Mouse (Mus musculus): ENCODE data around the gene Ttc33. TPM values are rescaled to one million over a fixed set of nuclear protein-coding genes. Genes with fewer than 3 reads are reported as not detected.

The Ttc33 gene
- polyA plus RNA-seq (2015; fragmentation: Nextera tagmentation; extraction: Ambion mirVana), result 41.6 and 43.5 TPM in 2 replicates

DNA sequence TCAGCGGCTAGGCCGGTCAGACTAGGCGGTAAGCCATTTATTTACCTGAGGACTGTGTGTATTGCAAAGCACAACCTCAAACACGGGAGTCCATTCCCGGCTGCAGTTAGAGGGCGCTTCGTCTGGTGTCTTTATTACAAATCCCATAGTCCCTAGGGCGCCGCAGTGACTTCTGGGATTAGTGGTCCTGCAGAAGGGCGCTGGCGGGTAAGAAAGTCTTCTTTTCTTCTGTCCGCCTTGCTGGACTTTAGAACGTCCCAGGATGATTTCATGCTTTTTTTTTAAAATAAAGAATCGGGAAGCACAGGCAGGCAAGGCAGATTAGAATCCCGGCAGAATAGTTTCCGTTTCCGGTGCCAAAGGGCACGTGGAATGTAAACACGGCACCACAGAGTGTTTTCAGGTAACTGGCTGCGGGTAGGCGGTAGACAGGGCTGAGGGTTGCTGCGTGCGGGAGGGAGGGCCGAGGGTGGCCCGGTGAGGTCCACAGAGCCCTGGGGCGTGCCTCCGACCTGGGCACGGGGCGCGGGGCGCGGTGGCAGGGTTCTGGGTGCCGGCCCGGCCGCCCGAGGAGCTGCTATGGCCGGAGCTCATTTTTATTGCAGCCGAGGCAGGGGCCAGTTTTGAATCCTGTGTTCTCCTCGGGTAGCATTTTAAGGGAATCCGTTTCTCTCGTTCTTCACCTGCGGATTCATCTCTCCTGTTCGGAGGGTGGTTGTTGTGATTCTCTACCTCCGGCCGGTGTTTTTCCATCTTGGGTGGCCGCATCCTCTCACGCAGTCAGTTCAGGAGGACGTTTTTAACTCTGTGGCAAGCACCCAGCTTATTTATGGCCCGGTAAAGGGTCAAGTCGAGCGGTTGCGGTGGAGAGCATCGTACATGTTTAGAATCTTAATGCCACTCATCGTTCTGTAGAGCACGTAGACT is at the start of gene Ttc33:
Gene Ttc33, plus strand, starts transcription at position 160 of the 927 bp plus-strand sequence.
- Histone ChIP-seq H3K4me2 (peak within 1 kb of the TSS; percentile 68), H3K27ac (peak within 1 kb of the TSS; percentile 92), H3K27me3 (no peaks in the 10 kb centered on the region), H3K36me3 (peaks cover 6% of the 10 kb centered on the region), H3K4me1 (peaks cover 10% of the 10 kb centered on the region; the same call in 1 of the 2 replicates), H3K4me3 (peak within 1 kb of the TSS; percentile 97), H3K9me3 (no peaks in the 10 kb centered on the region), H3K9ac (peak within 1 kb of the TSS; percentile 91)
- peak; percentile 90 for ATAC-seq (ENCODE audit: borderline replicate concordance, extremely low read depth, low FRiP score, low TSS enrichment)
- WGBS, result under 1% methylated on average over 54 of the region's 55 CpGs

DNA sequence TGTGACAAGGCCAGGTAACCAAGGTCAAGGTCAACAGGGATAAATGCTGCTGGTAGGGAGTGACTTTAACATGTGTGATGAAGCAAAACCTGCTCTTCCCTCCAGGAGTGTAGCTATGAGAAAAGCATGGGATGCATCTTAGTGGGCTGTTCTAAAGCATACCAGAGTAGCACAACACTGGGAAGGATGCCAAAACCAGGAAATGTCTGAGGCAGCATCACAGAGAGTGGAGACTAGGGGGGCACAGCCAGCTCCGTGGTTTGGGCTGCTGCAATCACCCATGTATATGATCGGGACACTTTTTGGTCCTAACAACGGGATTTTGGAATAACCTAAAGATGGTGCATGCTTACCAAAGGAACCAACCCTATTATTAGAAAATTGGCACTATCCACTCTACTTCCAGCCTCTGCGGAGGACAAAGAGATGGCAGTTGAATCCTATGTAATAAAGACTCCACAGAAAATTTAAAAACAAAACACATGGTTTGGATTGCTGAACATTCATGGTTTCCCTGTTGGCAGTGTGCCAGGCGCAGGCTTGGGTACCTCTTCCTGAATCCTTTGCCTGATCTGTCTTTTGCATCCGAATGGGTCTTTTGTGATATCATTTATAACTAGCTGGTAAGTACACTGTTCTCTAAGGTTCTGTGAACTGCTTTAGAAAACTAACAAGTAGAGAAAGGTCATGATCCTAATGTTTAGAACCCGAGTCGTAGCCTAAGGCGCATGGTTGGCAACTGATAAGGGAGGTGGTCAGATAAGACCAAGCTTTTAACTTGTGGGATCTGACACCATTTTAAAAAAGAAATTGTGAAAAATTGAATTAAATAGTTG is 47.1 kb upstream of the Ttc33 start:
- no peak overlapping the region for H3K4me3 ChIP-seq

DNA sequence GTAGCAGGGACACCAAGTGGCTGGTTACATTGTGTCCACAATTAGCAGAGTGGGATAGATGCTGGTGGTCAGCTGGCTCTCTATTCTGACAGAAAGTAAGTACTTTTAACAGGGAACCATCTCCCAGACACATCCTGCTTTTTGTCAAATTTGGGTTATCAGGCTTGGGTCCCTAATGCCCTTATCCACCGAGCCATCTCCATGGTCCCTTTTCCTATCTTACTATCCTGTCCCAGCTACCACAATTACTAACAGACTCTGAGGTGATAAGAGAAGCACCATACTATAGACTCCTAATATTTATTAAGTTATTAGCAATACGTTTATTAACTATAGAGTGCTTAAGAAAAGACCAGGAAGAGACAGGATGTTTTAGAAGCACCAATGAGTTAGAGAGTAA is 46.0 kb upstream of the Ttc33 start:
- H3K9me3 ChIP-seq, result no peaks in the 10 kb centered on the region
- no peak overlapping the region for H3K4me3 ChIP-seq
- H3K4me1 ChIP-seq, result peaks cover 5% of the 10 kb centered on the region; the same call in 1 of the 2 replicates
- H3K4me2 ChIP-seq, result no peak overlapping the region
- 72% methylated on average over 2 of the region's 2 CpGs for WGBS
- H3K27me3 ChIP-seq, result no peaks in the 10 kb centered on the region
- H3K27ac ChIP-seq, result no peak overlapping the region
- ATAC-seq (ENCODE audit: borderline replicate concordance, extremely low read depth, low FRiP score, low TSS enrichment), result no peak
- no peaks in the 10 kb centered on the region for H3K36me3 ChIP-seq
- H3K9ac ChIP-seq, result no peak overlapping the region

More for the DNA sequence above, 47.1 kb upstream of the Ttc33 start:
- no peaks in the 10 kb centered on the region for H3K9me3 ChIP-seq
- ATAC-seq (ENCODE audit: borderline replicate concordance, extremely low read depth, low FRiP score, low TSS enrichment), result no peak
- H3K9ac ChIP-seq, result no peak overlapping the region
- no peaks in the 10 kb centered on the region for H3K27me3 ChIP-seq
- peaks cover 5% of the 10 kb centered on the region; the same call in 1 of the 2 replicates for H3K4me1 ChIP-seq
- no peak overlapping the region for H3K27ac ChIP-seq
- 47% methylated on average over 9 of the region's 9 CpGs for WGBS
- H3K4me2 ChIP-seq, result no peak overlapping the region
- H3K36me3 ChIP-seq, result no peaks in the 10 kb centered on the region

DNA sequence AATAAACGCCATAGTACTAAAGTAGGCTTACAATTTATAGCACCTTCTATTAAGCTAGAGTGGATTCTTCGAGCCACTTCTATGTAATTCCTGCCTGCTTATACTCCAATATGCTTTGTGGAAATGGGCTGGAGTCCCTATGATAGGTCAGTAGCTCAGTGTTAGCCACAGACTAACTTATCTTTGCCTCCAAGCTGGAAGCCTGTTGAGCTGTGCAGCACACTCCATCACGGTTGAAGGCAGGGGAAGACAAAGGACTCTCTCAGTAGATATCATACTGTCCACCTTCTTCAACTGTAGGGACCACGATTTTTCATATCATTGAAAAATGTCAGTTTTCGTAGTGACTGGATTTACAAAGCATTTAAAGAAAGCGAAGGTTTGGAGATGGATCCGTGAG is 45.5 kb upstream of the Ttc33 start:
- no peak for ATAC-seq (ENCODE audit: borderline replicate concordance, extremely low read depth, low FRiP score, low TSS enrichment)

DNA sequence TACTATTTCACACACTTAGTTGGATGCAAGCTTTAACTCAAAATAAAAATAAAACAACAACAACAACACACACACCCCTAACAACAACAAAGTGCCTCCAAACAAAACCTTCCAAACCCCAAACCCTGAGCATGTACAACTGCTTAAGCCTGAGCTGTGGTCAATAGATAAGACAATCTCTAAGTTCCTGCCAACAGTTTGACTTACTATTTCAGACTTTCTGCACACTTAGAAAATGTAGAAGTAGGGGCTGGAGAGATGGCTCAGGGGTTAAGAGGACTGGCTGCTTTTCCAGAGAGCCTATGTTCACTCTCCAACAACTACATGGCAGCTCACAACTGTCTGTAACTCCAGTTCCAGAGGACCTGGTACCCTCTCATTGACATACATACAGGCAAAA is 45.0 kb upstream of the Ttc33 start:
- H3K36me3 ChIP-seq, result no peaks in the 10 kb centered on the region
- H3K9me3 ChIP-seq, result no peaks in the 10 kb centered on the region
- H3K27me3 ChIP-seq, result no peaks in the 10 kb centered on the region
- no peak overlapping the region for H3K9ac ChIP-seq
- peaks cover 13% of the 10 kb centered on the region for H3K4me1 ChIP-seq
- no peak for ATAC-seq (ENCODE audit: borderline replicate concordance, extremely low read depth, low FRiP score, low TSS enrichment)
- H3K27ac ChIP-seq, result no peak overlapping the region
- no peak overlapping the region for H3K4me3 ChIP-seq
- H3K4me2 ChIP-seq, result no peak overlapping the region

More for the DNA sequence above, 45.5 kb upstream of the Ttc33 start:
- Histone ChIP-seq H3K4me2 (no peak overlapping the region), H3K9ac (no peak overlapping the region), H3K27ac (no peak overlapping the region), H3K27me3 (no peaks in the 10 kb centered on the region), H3K4me3 (no peak overlapping the region), H3K36me3 (no peaks in the 10 kb centered on the region), H3K4me1 (peaks cover 8% of the 10 kb centered on the region), H3K9me3 (no peaks in the 10 kb centered on the region)
- 84% methylated on average over 7 of the region's 7 CpGs for WGBS

DNA sequence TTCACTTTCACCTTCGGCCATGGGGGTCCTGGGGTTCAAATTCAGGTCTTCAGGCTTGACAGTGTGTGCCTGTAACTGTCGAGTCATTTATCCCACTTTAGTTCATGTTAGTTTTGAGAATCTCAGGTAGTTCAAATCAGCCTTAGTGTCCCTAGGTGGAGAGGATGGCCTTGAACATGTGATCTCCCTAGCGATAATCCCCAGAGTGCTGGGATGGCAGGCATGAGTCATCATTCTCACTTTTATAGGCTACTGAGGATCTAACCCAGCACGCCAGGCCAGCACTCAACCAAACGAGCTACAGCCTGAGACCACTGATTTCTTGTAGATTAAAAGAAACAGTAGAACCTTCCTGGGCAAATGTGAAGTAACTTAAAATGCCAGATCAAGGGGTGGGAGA is 43.3 kb upstream of the Ttc33 start:
- H3K4me1 ChIP-seq, result peaks cover 15% of the 10 kb centered on the region
- H3K4me2 ChIP-seq, result no peak overlapping the region
- H3K9me3 ChIP-seq, result no peaks in the 10 kb centered on the region
- no peak overlapping the region for H3K27ac ChIP-seq
- H3K4me3 ChIP-seq, result no peak overlapping the region
- no peaks in the 10 kb centered on the region for H3K36me3 ChIP-seq
- ATAC-seq (ENCODE audit: borderline replicate concordance, extremely low read depth, low FRiP score, low TSS enrichment), result no peak
- WGBS, result 58% methylated on average over 5 of the region's 5 CpGs
- no peak overlapping the region for H3K9ac ChIP-seq
- no peaks in the 10 kb centered on the region for H3K27me3 ChIP-seq

DNA sequence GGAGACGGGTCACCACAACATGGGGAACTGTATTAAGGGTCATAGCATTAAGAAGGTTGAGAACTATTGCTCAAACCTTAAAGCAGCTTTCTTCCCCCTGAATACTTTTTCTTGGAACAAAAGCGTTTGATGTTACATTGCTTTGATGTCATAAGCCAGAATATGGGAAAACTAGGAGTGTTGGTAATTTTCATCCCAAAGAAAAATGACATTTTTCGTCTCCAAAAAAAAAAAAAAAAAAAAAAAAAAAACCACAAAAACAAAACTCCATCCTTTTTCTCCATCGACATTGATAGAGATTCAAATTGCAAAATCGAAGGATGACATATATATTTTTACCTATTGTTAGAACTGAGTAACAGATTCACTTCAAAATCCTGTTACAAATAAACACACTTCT is 42.6 kb upstream of the Ttc33 start:
- H3K9me3 ChIP-seq, result no peaks in the 10 kb centered on the region
- H3K36me3 ChIP-seq, result no peaks in the 10 kb centered on the region
- no peak overlapping the region for H3K27ac ChIP-seq
- peaks cover 15% of the 10 kb centered on the region for H3K4me1 ChIP-seq
- H3K4me2 ChIP-seq, result peak overlapping the region; percentile 62
- 55% methylated on average over 5 of the region's 5 CpGs for WGBS
- H3K9ac ChIP-seq, result no peak overlapping the region
- ATAC-seq (ENCODE audit: borderline replicate concordance, extremely low read depth, low FRiP score, low TSS enrichment), result no peak
- H3K27me3 ChIP-seq, result no peaks in the 10 kb centered on the region
- peak overlapping the region; percentile 93; the same call in 1 of the 2 replicates for H3K4me3 ChIP-seq

DNA sequence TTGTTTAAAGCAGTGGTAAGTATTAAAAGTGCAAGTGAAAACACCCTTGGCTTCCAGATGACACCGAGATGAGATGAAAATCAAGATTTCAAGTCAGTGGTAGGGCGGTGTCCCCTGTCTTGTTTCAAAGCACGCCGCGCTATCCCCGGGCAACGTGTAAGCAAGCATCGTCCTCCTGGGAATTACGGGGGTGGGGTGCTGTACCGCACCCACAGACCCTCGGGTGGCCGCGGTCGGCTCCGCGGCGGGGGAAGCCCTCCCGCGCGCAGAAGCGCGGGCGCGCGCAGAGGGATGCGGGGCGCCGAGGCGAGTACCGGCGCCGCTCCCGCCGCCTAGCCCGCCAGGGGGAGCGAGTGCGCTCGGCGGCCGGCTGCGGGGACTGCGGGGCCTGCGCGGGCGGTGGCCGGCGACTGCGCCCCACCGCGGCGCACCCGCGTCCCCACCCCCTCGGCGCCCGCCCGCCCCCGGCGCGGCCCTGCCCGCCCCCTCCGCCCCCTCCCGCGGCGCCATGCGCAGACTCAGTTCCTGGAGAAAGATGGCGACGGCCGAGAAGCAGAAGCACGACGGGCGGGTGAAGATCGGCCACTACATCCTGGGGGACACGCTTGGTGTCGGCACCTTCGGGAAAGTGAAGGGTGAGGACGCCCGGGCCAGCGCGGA is 41.8 kb upstream of the Ttc33 start, which contains the start of gene Prkaa1:
Gene Prkaa1, plus strand, starts transcription at position 501 of the 660 bp plus-strand sequence.
- peak; percentile 96 for ATAC-seq (ENCODE audit: borderline replicate concordance, extremely low read depth, low FRiP score, low TSS enrichment)
- Histone ChIP-seq H3K9me3 (no peaks in the 10 kb centered on the region), H3K9ac (peak within 1 kb of the TSS; percentile 91), H3K27me3 (no peaks in the 10 kb centered on the region), H3K4me2 (peak within 1 kb of the TSS; percentile 62), H3K36me3 (no peaks in the 10 kb centered on the region), H3K4me1 (peaks cover 11% of the 10 kb centered on the region), H3K27ac (peak within 1 kb of the TSS; percentile 91), H3K4me3 (peak within 1 kb of the TSS; percentile 93)
- WGBS, result under 1% methylated on average over 62 of the region's 80 CpGs

DNA sequence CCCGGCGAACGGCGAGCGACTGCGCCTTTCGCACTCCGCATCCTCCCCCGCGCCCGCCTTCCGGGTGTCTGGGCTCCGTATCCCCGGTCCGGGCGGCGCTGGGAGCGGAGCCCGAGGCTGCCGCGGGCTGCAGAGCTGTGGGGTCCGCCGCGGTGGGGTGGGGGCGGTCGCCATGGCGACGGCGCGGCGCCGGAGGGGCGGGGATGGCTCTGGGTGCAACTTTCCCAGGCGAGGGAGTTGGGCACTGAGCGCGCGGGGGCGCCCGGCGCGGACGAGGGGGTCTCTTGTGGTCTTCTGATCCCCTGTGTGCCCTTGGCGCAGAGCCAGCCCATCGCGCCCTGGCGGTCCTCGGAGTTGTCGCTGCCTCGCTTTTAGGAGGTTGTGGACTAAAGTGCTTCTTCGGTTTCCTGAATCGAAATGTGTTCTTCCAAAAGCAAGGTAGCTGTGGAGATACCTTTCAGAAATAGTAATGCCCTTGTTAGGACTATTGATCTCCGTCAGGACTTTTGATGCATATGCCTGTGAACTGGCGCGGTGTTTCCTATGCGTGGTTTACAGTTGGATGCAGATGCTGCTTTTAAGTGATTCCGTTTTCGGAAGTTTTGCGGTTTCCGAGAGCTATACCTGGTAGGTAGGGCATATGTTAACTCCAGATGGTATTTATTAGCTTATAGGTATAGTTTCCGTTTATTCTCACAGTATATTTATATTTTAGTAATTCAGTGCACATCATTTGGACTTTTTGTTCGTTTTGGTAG is 41.1 kb upstream of the Ttc33 start:
- H3K4me2 ChIP-seq, result peak overlapping the region; percentile 62
- no peaks in the 10 kb centered on the region for H3K36me3 ChIP-seq
- peak overlapping the region; percentile 93 for H3K4me3 ChIP-seq
- ATAC-seq (ENCODE audit: borderline replicate concordance, extremely low read depth, low FRiP score, low TSS enrichment), result peak; percentile 88
- H3K27ac ChIP-seq, result peak overlapping the region; percentile 91
- peak overlapping the region; percentile 91 for H3K9ac ChIP-seq
- H3K27me3 ChIP-seq, result no peaks in the 10 kb centered on the region
- under 1% methylated on average over 50 of the region's 61 CpGs for WGBS
- H3K9me3 ChIP-seq, result no peaks in the 10 kb centered on the region
- peaks cover 11% of the 10 kb centered on the region for H3K4me1 ChIP-seq

DNA sequence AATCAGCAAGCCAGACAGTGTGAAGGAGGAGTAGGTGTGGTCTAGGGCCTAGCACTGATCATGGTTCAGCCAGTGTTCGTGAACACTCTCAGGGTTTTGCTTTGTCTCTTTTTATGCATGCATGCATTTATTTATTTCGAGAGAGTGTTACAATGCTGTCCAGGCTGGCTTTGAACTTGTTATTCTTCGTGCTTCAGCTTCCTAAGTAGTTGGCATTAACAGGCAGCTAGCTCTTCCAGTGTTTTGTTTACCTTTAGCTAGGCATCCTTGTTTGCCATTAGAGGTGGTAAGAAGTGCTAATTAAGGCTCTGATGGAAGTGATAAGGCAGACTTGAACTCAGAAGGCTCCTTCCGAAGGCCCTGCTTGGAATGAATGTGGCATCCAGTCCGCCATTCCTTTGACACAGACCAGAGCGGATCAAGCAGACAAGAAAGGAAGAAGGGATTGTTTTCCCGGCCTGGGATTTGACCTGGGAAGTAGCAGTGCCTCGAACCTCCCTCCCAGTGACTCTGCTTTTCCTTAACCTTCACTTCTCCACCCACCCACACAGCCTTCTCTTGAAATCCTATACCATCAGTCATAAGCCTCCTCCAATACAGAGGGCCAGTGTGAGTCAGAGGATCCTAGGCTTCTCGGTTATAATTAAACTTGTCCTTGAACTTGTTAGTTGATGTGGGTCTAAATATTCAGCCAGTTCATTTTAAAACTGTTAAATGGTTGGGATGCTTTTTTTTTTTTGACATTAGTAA is 40.0 kb upstream of the Ttc33 start:
- no peaks in the 10 kb centered on the region for H3K36me3 ChIP-seq
- H3K4me3 ChIP-seq, result peak overlapping the region; percentile 93
- H3K9me3 ChIP-seq, result no peaks in the 10 kb centered on the region
- no peak for ATAC-seq (ENCODE audit: borderline replicate concordance, extremely low read depth, low FRiP score, low TSS enrichment)
- no peak overlapping the region for H3K27ac ChIP-seq
- 0 out of 2 replicates have a peak overlapping the region, but pooled peaks have one; percentile 20 for H3K9ac ChIP-seq
- 36% methylated on average over 9 of the region's 9 CpGs for WGBS
- peak overlapping the region; percentile 62 for H3K4me2 ChIP-seq
- H3K27me3 ChIP-seq, result no peaks in the 10 kb centered on the region
- peaks cover 11% of the 10 kb centered on the region for H3K4me1 ChIP-seq

All from lung, embryonic 15.5 days (tissue).